Mouse (Mus musculus): ENCODE results near the gene Erich6b. TPM values are rescaled to one million over a fixed set of nuclear protein-coding genes. Genes with fewer than 3 reads are reported as not detected.

Erich6b gene
- polyA plus RNA-seq, 1 experiment from 2014 or later = not detected

- Histone ChIP-seq H3K36me3 (ENCODE audit: control insufficient read depth, insufficient read depth, low read length) (no peaks in the 10 kb centered on the region), H3K9me3 (ENCODE audit: control insufficient read depth, low read length) (no peaks in the 10 kb centered on the region), H3K27me3 (ENCODE audit: control insufficient read depth, insufficient read depth, low read length) (no peaks in the 10 kb centered on the region), H3K4me1 (ENCODE audit: control insufficient read depth, insufficient read depth, low read length) (peaks cover 5% of the 10 kb centered on the region; the same call in 1 of the 2 replicates), H3K27ac (ENCODE audit: low read depth, low read length) (no peak overlapping the region), H3K4me2 (ENCODE audit: low read depth) (no peak overlapping the region), H3K9ac (ENCODE audit: low read length) (no peak overlapping the region), H3K4me3 (ENCODE audit: low read depth, low read length) (no peak overlapping the region)
- WGBS = 87% methylated on average over 2 of the region's 2 CpGs
- DNase-seq (ENCODE audit: low spot score) = no peak
- no peak for ATAC-seq (ENCODE audit: insufficient read depth, low FRiP score, low TSS enrichment)
Measured at GRCm38 (mm10) chr14:75640846-75641245, 1.2 kb upstream of the Erich6b start.

GRCm38 (mm10) chr14:75641369-75641768, 690 bp upstream of the Erich6b start:
- no peak overlapping the region for H3K4me2 ChIP-seq (ENCODE audit: low read depth)
- H3K27me3 ChIP-seq (ENCODE audit: control insufficient read depth, insufficient read depth, low read length) = no peaks in the 10 kb centered on the region
- no peak for DNase-seq (ENCODE audit: low spot score)
- H3K9ac ChIP-seq (ENCODE audit: low read length) = no peak overlapping the region
- H3K4me3 ChIP-seq (ENCODE audit: low read depth, low read length) = no peak overlapping the region
- no peak overlapping the region for H3K27ac ChIP-seq (ENCODE audit: low read depth, low read length)
- no peaks in the 10 kb centered on the region for H3K9me3 ChIP-seq (ENCODE audit: control insufficient read depth, low read length)
- 63% methylated on average over 6 of the region's 6 CpGs for WGBS
- ATAC-seq (ENCODE audit: insufficient read depth, low FRiP score, low TSS enrichment) = no peak
- 0 out of 2 replicates have a peak, but pooled peaks cover 2% of the 10 kb centered on the region for H3K4me1 ChIP-seq (ENCODE audit: control insufficient read depth, insufficient read depth, low read length)
- H3K36me3 ChIP-seq (ENCODE audit: control insufficient read depth, insufficient read depth, low read length) = no peaks in the 10 kb centered on the region

- Histone ChIP-seq H3K9me3 (ENCODE audit: control insufficient read depth, low read length) (no peaks in the 10 kb centered on the region), H3K4me1 (ENCODE audit: control insufficient read depth, insufficient read depth, low read length) (no peaks in the 10 kb centered on the region), H3K4me3 (ENCODE audit: low read depth, low read length) (no peak overlapping the region), H3K4me2 (ENCODE audit: low read depth) (no peak overlapping the region), H3K36me3 (ENCODE audit: control insufficient read depth, insufficient read depth, low read length) (no peaks in the 10 kb centered on the region), H3K27ac (ENCODE audit: low read depth, low read length) (no peak overlapping the region), H3K27me3 (ENCODE audit: control insufficient read depth, insufficient read depth, low read length) (no peaks in the 10 kb centered on the region), H3K9ac (ENCODE audit: low read length) (no peak overlapping the region)
- DNase-seq (ENCODE audit: low spot score) (no peak), ATAC-seq (ENCODE audit: insufficient read depth, low FRiP score, low TSS enrichment) (no peak)
- 96% methylated on average over 7 of the region's 7 CpGs for WGBS
Measured at GRCm38 (mm10) chr14:75645461-75645860, 3.4 kb downstream of the Erich6b start.

- Histone ChIP-seq H3K9ac (ENCODE audit: low read length) (no peak overlapping the region), H3K9me3 (ENCODE audit: control insufficient read depth, low read length) (no peaks in the 10 kb centered on the region), H3K4me2 (ENCODE audit: low read depth) (no peak overlapping the region), H3K27ac (ENCODE audit: low read depth, low read length) (no peak overlapping the region), H3K4me3 (ENCODE audit: low read depth, low read length) (no peak overlapping the region), H3K4me1 (ENCODE audit: control insufficient read depth, insufficient read depth, low read length) (no peaks in the 10 kb centered on the region), H3K27me3 (ENCODE audit: control insufficient read depth, insufficient read depth, low read length) (no peaks in the 10 kb centered on the region), H3K36me3 (ENCODE audit: control insufficient read depth, insufficient read depth, low read length) (no peaks in the 10 kb centered on the region)
- 55% methylated on average over 9 of the region's 9 CpGs for WGBS
- DNase-seq (ENCODE audit: low spot score) = no peak
- peak; percentile 58; the same call in 1 of the 2 replicates for ATAC-seq (ENCODE audit: insufficient read depth, low FRiP score, low TSS enrichment)
Measured at GRCm38 (mm10) chr14:75646060-75646459, 4.0 kb downstream of the Erich6b start.

DNA sequence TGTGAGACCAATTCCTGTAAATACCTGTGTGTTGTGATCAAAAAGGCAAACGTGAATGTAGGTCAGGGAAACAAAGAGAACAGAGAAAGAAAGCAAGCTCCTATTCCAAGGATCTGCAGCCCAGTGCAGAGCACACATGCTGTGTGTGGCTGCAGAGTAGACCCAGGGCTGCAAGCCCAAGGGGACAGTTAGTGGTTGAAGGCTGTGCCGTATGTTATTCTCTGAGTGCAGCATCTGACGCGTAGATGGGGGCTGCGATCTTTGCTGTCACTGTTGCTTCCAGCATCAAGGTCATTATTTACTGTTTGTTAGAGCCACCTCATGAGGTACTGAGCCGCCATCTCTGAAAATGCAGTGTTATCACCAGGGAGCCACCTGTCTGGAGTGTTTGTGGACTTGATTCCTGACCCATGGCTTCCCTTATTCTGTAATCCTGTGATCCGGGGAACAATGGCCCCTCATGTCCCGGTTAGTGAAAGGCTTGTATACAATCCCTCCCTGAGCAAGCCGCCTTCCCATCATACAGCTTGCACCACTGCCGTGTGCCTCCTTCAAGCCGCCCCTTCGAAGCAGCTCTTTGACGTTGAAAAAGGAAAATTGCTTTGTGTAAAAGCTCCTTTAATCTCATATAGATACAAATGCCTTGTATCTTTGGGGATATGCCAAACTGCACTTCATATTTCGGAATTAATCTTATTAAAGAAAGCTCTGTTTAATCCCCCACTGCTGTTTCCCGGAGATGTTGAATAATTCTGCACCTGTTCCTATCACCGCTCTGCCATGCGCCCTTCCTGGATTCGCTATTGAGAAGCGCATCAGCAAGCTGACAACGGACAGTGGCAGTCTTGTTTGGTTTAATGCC, 5.1 kb downstream of the Erich6b start:
- peak; percentile 63; the same call in 1 of the 2 replicates for ATAC-seq (ENCODE audit: insufficient read depth, low FRiP score, low TSS enrichment)
- Histone ChIP-seq H3K27me3 (ENCODE audit: control insufficient read depth, insufficient read depth, low read length) (no peaks in the 10 kb centered on the region), H3K36me3 (ENCODE audit: control insufficient read depth, insufficient read depth, low read length) (no peaks in the 10 kb centered on the region), H3K9me3 (ENCODE audit: control insufficient read depth, low read length) (no peaks in the 10 kb centered on the region), H3K9ac (ENCODE audit: low read length) (no peak overlapping the region), H3K4me3 (ENCODE audit: low read depth, low read length) (no peak overlapping the region), H3K4me2 (ENCODE audit: low read depth) (no peak overlapping the region), H3K4me1 (ENCODE audit: control insufficient read depth, insufficient read depth, low read length) (no peaks in the 10 kb centered on the region), H3K27ac (ENCODE audit: low read depth, low read length) (no peak overlapping the region; the same call in 1 of the 2 replicates)
- DNase-seq (ENCODE audit: low spot score) = peak; percentile 29
- 62% methylated on average over 20 of the region's 20 CpGs for WGBS

DNA sequence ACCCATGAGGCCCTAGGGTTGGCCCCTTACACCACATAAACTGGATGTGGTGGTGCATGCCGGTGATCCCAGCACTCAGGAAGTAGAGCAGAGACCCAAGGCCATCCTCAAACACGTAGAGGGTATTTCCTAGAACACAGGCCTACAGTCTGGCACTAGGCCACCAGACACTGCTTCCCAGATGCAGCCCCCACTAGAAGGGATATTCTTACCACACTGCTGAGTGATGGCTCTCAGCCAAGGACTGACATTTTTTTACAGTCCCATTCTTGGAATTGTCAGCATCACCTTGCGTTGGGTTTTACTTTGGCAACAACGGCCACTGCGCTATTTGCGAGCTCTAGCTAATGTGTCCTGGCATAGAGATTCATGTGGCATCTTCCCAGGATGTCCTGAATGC, 18.9 kb downstream of the Erich6b start:
- 0 out of 2 replicates have a peak, but pooled peaks cover 2% of the 10 kb centered on the region for H3K4me1 ChIP-seq (ENCODE audit: control insufficient read depth, insufficient read depth, low read length)
- DNase-seq (ENCODE audit: low spot score) = no peak
- no peak overlapping the region for H3K4me2 ChIP-seq (ENCODE audit: low read depth)
- WGBS = 92% methylated on average over 6 of the region's 6 CpGs
- no peak overlapping the region for H3K27ac ChIP-seq (ENCODE audit: low read depth, low read length)
- no peaks in the 10 kb centered on the region for H3K27me3 ChIP-seq (ENCODE audit: control insufficient read depth, insufficient read depth, low read length)
- no peaks in the 10 kb centered on the region for H3K9me3 ChIP-seq (ENCODE audit: control insufficient read depth, low read length)
- no peak overlapping the region for H3K4me3 ChIP-seq (ENCODE audit: low read depth, low read length)
- no peaks in the 10 kb centered on the region for H3K36me3 ChIP-seq (ENCODE audit: control insufficient read depth, insufficient read depth, low read length)
- no peak overlapping the region for H3K9ac ChIP-seq (ENCODE audit: low read length)
- ATAC-seq (ENCODE audit: insufficient read depth, low FRiP score, low TSS enrichment) = no peak

- Histone ChIP-seq H3K4me2 (ENCODE audit: low read depth) (no peak overlapping the region), H3K4me3 (ENCODE audit: low read depth, low read length) (no peak overlapping the region), H3K4me1 (ENCODE audit: control insufficient read depth, insufficient read depth, low read length) (0 out of 2 replicates have a peak, but pooled peaks cover 2% of the 10 kb centered on the region), H3K27me3 (ENCODE audit: control insufficient read depth, insufficient read depth, low read length) (no peaks in the 10 kb centered on the region), H3K9ac (ENCODE audit: low read length) (no peak overlapping the region), H3K27ac (ENCODE audit: low read depth, low read length) (no peak overlapping the region), H3K9me3 (ENCODE audit: control insufficient read depth, low read length) (no peaks in the 10 kb centered on the region), H3K36me3 (ENCODE audit: control insufficient read depth, insufficient read depth, low read length) (no peaks in the 10 kb centered on the region)
- 52% methylated on average over 8 of the region's 8 CpGs for WGBS
- ATAC-seq (ENCODE audit: insufficient read depth, low FRiP score, low TSS enrichment) (no peak), DNase-seq (ENCODE audit: low spot score) (no peak)
Measured at GRCm38 (mm10) chr14:75661548-75661947, 19.5 kb downstream of the Erich6b start.

- no peak overlapping the region for H3K9ac ChIP-seq (ENCODE audit: low read length)
- H3K36me3 ChIP-seq (ENCODE audit: control insufficient read depth, insufficient read depth, low read length) = no peaks in the 10 kb centered on the region
- H3K4me2 ChIP-seq (ENCODE audit: low read depth) = no peak overlapping the region
- no peak overlapping the region for H3K4me3 ChIP-seq (ENCODE audit: low read depth, low read length)
- no peak for ATAC-seq (ENCODE audit: insufficient read depth, low FRiP score, low TSS enrichment)
- H3K9me3 ChIP-seq (ENCODE audit: control insufficient read depth, low read length) = no peaks in the 10 kb centered on the region
- H3K27me3 ChIP-seq (ENCODE audit: control insufficient read depth, insufficient read depth, low read length) = no peaks in the 10 kb centered on the region
- 94% methylated on average over 2 of the region's 2 CpGs for WGBS
- DNase-seq (ENCODE audit: low spot score) = no peak
- H3K4me1 ChIP-seq (ENCODE audit: control insufficient read depth, insufficient read depth, low read length) = no peaks in the 10 kb centered on the region
- H3K27ac ChIP-seq (ENCODE audit: low read depth, low read length) = no peak overlapping the region
Measured at GRCm38 (mm10) chr14:75665430-75666180, 23.5 kb downstream of the Erich6b start.

Data from neural tube, embryonic 11.5 days (tissue).